Mouse (Mus musculus) stomach, postnatal 0 days (tissue): ENCODE results near the gene Psmb10. TPM values are rescaled to one million over a fixed set of nuclear protein-coding genes. Genes with fewer than 3 reads are reported as not detected.

ENCODE experiments used
- ATAC-seq: fragments of 200-750 bp; cut with Nextera tagmentation; 2 replicates; pipeline ENCODE4 v1.8.0; 2017; ENCODE audit not compliant: low FRiP score, low TSS enrichment
- DNase-seq: peaks from one replicate; pipeline ENCODE4 v3.0.0-alpha.2; 2016; ENCODE audit warnings: low spot score
- H3K27ac ChIP-seq: fragments of 300-500 bp; sonication (generic); replicated peaks from 2 replicates; pipeline ENCODE4 v1.5.1; 2014; ENCODE audit warnings: mild to moderate bottlenecking, control low read depth
- H3K27me3 ChIP-seq: fragments of 300-500 bp; sonication (generic); 2 replicates; pipeline ENCODE4 v1.6.1; 2014; ENCODE audit warnings: low read length; ENCODE audit not compliant: control insufficient read depth, insufficient read depth
- H3K36me3 ChIP-seq: fragments of 300-500 bp; sonication (generic); 2 replicates; pipeline ENCODE4 v1.6.1; 2014; ENCODE audit warnings: low read length, mixed read lengths; ENCODE audit not compliant: control insufficient read depth, insufficient read depth
- H3K4me1 ChIP-seq: fragments of 300-500 bp; sonication (generic); replicated peaks from 2 replicates; pipeline ENCODE4 v1.6.1; 2014; ENCODE audit warnings: antibody characterized with exemption; ENCODE audit not compliant: control insufficient read depth, insufficient read depth
- H3K4me2 ChIP-seq: fragments of 300-500 bp; sonication (generic); replicated peaks from 2 replicates; pipeline ENCODE4 v1.6.1; 2014; ENCODE audit warnings: low read depth, mild to moderate bottlenecking, control low read depth, moderate library complexity
- H3K4me3 ChIP-seq: fragments of 300-500 bp; sonication (generic); 2 replicates; pipeline ENCODE4 v1.5.1; 2014; ENCODE audit warnings: low read depth, low read length, control low read depth
- H3K9ac ChIP-seq: fragments of 300-500 bp; sonication (generic); 2 replicates; pipeline ENCODE4 v1.6.1; 2014; ENCODE audit warnings: mild to moderate bottlenecking, low read length, control low read depth, mixed read lengths
- H3K9me3 ChIP-seq: fragments of 300-500 bp; sonication (generic); 2 replicates; pipeline ENCODE4 v1.6.1; 2016; ENCODE audit warnings: low read length; ENCODE audit not compliant: control insufficient read depth
- CTCF ChIP-seq: IDR thresholded peaks from 2 replicates; pipeline ENCODE4 v1.5.1; 2016; ENCODE audit warnings: antibody characterized with exemption, low read depth, mild to moderate bottlenecking, moderate library complexity
- EP300 ChIP-seq: optimal IDR thresholded peaks from 2 replicates; pipeline ENCODE3; 2016; ENCODE audit warnings: antibody characterized with exemption
- WGBS: fragments of 180-500 bp; shearing (Covaris S2); extraction: QIAGEN DNeasy Blood & Tissue Kit; methylation state at CpG from one replicate; pipeline ENCODE4 v1.1.7; 2014; 5-methylcytosine and 5-hydroxymethylcytosine counted together
- polyA plus RNA-seq: library from polyadenylated mRNA; unstranded; fragments of >200 nt; fragmentation: Nextera tagmentation; extraction: Ambion mirVana; gene quantifications from 2 replicates; pipeline ENCODE4 v1.2.1, GENCODE M21; 2015

Gene Psmb10
- polyA plus RNA-seq, 1 experiment from 2014 or later = 65.9 TPM

- TF ChIP-seq CTCF (no peak), EP300 (no peak)
- no peaks in the 10 kb centered on the region for H3K27me3 ChIP-seq
Measured at GRCm38 (mm10) chr8:105961536-105961935, 23.3 kb upstream of the Psmb10 start.

GRCm38 (mm10) chr8:105961101-105961500, 22.9 kb upstream of the Psmb10 start:
- H3K9me3 ChIP-seq = no peaks in the 10 kb centered on the region
- peaks cover 2% of the 10 kb centered on the region; the same call in 1 of the 2 replicates for H3K4me1 ChIP-seq
- H3K9ac ChIP-seq = no peak overlapping the region
- no peak for TF ChIP-seq EP300
- no peak for TF ChIP-seq CTCF
- H3K4me3 ChIP-seq = no peak overlapping the region
- H3K27ac ChIP-seq = no peak overlapping the region
- ATAC-seq (no peak), DNase-seq (no peak)
- no peaks in the 10 kb centered on the region for H3K27me3 ChIP-seq
- H3K4me2 ChIP-seq = no peak overlapping the region
- WGBS = 79% methylated on average over 14 of the region's 14 CpGs
- no peaks in the 10 kb centered on the region; the same call in 1 of the 2 replicates for H3K36me3 ChIP-seq

More at GRCm38 (mm10) chr8:105961536-105961935, 23.3 kb upstream of the Psmb10 start:
- Histone ChIP-seq H3K4me2 (no peak overlapping the region), H3K36me3 (no peaks in the 10 kb centered on the region; the same call in 1 of the 2 replicates), H3K4me3 (no peak overlapping the region), H3K4me1 (peaks cover 2% of the 10 kb centered on the region; the same call in 1 of the 2 replicates), H3K27ac (no peak overlapping the region), H3K9ac (no peak overlapping the region), H3K9me3 (no peaks in the 10 kb centered on the region)
- ATAC-seq = no peak
- no peak for DNase-seq
- 86% methylated on average over 10 of the region's 10 CpGs for WGBS

- no peak overlapping the region for H3K4me2 ChIP-seq
- no peak overlapping the region for H3K4me3 ChIP-seq
- no peaks in the 10 kb centered on the region for H3K27me3 ChIP-seq
- 47% methylated on average over 7 of the region's 7 CpGs for WGBS
- no peak overlapping the region for H3K27ac ChIP-seq
- no peaks in the 10 kb centered on the region for H3K9me3 ChIP-seq
- ATAC-seq = peak; percentile 92
- peaks cover 2% of the 10 kb centered on the region; the same call in 1 of the 2 replicates for H3K4me1 ChIP-seq
- peak; percentile 91 for DNase-seq
- TF ChIP-seq EP300 (no peak), CTCF (peak; percentile 32; the same call in 1 of the 2 replicates)
- no peaks in the 10 kb centered on the region; the same call in 1 of the 2 replicates for H3K36me3 ChIP-seq
- H3K9ac ChIP-seq = no peak overlapping the region
Measured at GRCm38 (mm10) chr8:105959350-105959749, 21.1 kb upstream of the Psmb10 start.

- H3K36me3 ChIP-seq = peaks cover 7% of the 10 kb centered on the region; the same call in 1 of the 2 replicates
- TF ChIP-seq CTCF = peak; percentile 51
- TF ChIP-seq EP300 = no peak
- DNase-seq = no peak
- H3K9ac ChIP-seq = no peak overlapping the region
- no peaks in the 10 kb centered on the region for H3K27me3 ChIP-seq
- no peak overlapping the region for H3K4me2 ChIP-seq
- peak; percentile 47; the same call in 1 of the 2 replicates for ATAC-seq
- H3K4me3 ChIP-seq = no peak overlapping the region
- H3K27ac ChIP-seq = no peak overlapping the region
- H3K9me3 ChIP-seq = no peaks in the 10 kb centered on the region
- H3K4me1 ChIP-seq = no peaks in the 10 kb centered on the region
- WGBS = 49% methylated on average over 3 of the region's 4 CpGs
Measured at GRCm38 (mm10) chr8:105957813-105958212, 19.6 kb upstream of the Psmb10 start.

- Histone ChIP-seq H3K27me3 (no peaks in the 10 kb centered on the region), H3K4me1 (no peaks in the 10 kb centered on the region), H3K36me3 (peaks cover 7% of the 10 kb centered on the region; the same call in 1 of the 2 replicates), H3K9me3 (no peaks in the 10 kb centered on the region), H3K9ac (no peak overlapping the region), H3K4me3 (no peak overlapping the region), H3K4me2 (no peak overlapping the region), H3K27ac (no peak overlapping the region)
- 88% methylated on average over 4 of the region's 4 CpGs for WGBS
- ATAC-seq (no peak), DNase-seq (no peak)
- TF ChIP-seq CTCF = no peak
- TF ChIP-seq EP300 = no peak
Measured at GRCm38 (mm10) chr8:105956556-105956955, 18.3 kb upstream of the Psmb10 start.

- Histone ChIP-seq H3K9ac (no peak overlapping the region), H3K4me2 (no peak overlapping the region), H3K36me3 (peaks cover 20% of the 10 kb centered on the region), H3K27me3 (no peaks in the 10 kb centered on the region), H3K27ac (no peak overlapping the region), H3K4me3 (no peak overlapping the region), H3K4me1 (no peaks in the 10 kb centered on the region), H3K9me3 (no peaks in the 10 kb centered on the region)
- ATAC-seq (peak; percentile 25; the same call in 1 of the 2 replicates), DNase-seq (no peak)
- WGBS = 30% methylated on average over 7 of the region's 7 CpGs
- TF ChIP-seq EP300 = no peak
- no peak for TF ChIP-seq CTCF
Measured at GRCm38 (mm10) chr8:105951057-105951659, 12.9 kb upstream of the Psmb10 start.
